Mouse (Mus musculus): Measurements from ENCODE around the gene 1700001P01Rik. TPM values are rescaled to one million over a fixed set of nuclear protein-coding genes. Genes with fewer than 3 reads are reported as not detected.
"Not testable (repeated sequence)": the region's sequence is repeated elsewhere in the genome, so short reads cannot be mapped to it uniquely, and the experiment has no call there.

The 1700001P01Rik gene
- polyA plus RNA-seq, 1 experiment from 2014 or later = 0.50 TPM

GRCm38 (mm10) chr11:97739155-97739554, 36.6 kb downstream of the 1700001P01Rik start:
- H3K36me3 ChIP-seq (ENCODE audit: control insufficient read depth, insufficient read depth, low read length) = no peaks in the 10 kb centered on the region
- H3K4me2 ChIP-seq (ENCODE audit: low read length) = no peak overlapping the region
- ATAC-seq (no peak), DNase-seq (ENCODE audit: low spot score) (no peak)
- no peaks in the 10 kb centered on the region for H3K9me3 ChIP-seq (replicated peaks; ENCODE audit: control insufficient read depth, low read length)
- whole genome bisulfite sequencing = 92% methylated on average over 3 of the region's 3 CpGs
- no peak overlapping the region for H3K27ac ChIP-seq (ENCODE audit: low read depth, low read length)
- peaks cover 15% of the 10 kb centered on the region for H3K4me1 ChIP-seq (ENCODE audit: control insufficient read depth, insufficient read depth, low read length)
- no peak overlapping the region for H3K4me3 ChIP-seq (ENCODE audit: low read depth, low read length)
- no peaks in the 10 kb centered on the region for H3K27me3 ChIP-seq (replicated peaks; ENCODE audit: control insufficient read depth, insufficient read depth, low read length)
- H3K9ac ChIP-seq (ENCODE audit: low read length) = no peak overlapping the region

DNA sequence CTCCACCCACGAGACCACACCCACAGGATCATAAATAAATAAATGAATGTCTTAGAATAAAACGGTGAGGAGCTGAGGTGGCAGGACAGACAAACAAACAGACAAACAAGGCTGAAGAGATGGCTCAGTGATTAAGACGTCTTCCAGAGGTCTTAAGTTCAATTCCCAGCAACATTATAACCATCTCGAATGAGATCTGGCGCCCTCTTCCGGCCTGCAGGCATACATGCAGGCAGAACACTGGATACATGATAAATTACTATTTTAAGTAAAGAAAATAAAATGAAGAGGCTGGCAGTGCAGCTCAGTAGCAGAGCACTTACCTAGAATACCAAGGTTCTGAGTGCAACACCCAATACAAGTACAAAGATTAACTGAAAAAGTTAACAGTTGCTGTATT, 37.0 kb downstream of the 1700001P01Rik start:
- WGBS = 67% methylated on average over 6 of the region's 6 CpGs
- no peaks in the 10 kb centered on the region for H3K9me3 ChIP-seq (replicated peaks; ENCODE audit: control insufficient read depth, low read length)
- H3K4me2 ChIP-seq (ENCODE audit: low read length) = no peak overlapping the region
- H3K27me3 ChIP-seq (replicated peaks; ENCODE audit: control insufficient read depth, insufficient read depth, low read length) = no peaks in the 10 kb centered on the region
- peaks cover 17% of the 10 kb centered on the region for H3K4me1 ChIP-seq (ENCODE audit: control insufficient read depth, insufficient read depth, low read length)
- H3K36me3 ChIP-seq (ENCODE audit: control insufficient read depth, insufficient read depth, low read length) = no peaks in the 10 kb centered on the region
- no peak for DNase-seq (ENCODE audit: low spot score)
- H3K27ac ChIP-seq (ENCODE audit: low read depth, low read length) = no peak overlapping the region
- ATAC-seq = no peak
- H3K9ac ChIP-seq (ENCODE audit: low read length) = no peak overlapping the region
- no peak overlapping the region for H3K4me3 ChIP-seq (ENCODE audit: low read depth, low read length)

- Histone ChIP-seq H3K4me2 (ENCODE audit: low read length) (no peak overlapping the region), H3K9ac (ENCODE audit: low read length) (no peak overlapping the region), H3K27me3 (replicated peaks; ENCODE audit: control insufficient read depth, insufficient read depth, low read length) (no peaks in the 10 kb centered on the region), H3K36me3 (ENCODE audit: control insufficient read depth, insufficient read depth, low read length) (no peaks in the 10 kb centered on the region), H3K4me3 (ENCODE audit: low read depth, low read length) (no peak overlapping the region), H3K27ac (ENCODE audit: low read depth, low read length) (no peak overlapping the region), H3K4me1 (ENCODE audit: control insufficient read depth, insufficient read depth, low read length) (peaks cover 7% of the 10 kb centered on the region), H3K9me3 (replicated peaks; ENCODE audit: control insufficient read depth, low read length) (no peaks in the 10 kb centered on the region)
- DNase-seq (ENCODE audit: low spot score) = no peak
- WGBS = 74% methylated on average over 4 of the region's 4 CpGs
- no peak for ATAC-seq
These were observed 38.1 kb downstream of the 1700001P01Rik start for GRCm38 (mm10) chr11:97737600-97737999.

DNA sequence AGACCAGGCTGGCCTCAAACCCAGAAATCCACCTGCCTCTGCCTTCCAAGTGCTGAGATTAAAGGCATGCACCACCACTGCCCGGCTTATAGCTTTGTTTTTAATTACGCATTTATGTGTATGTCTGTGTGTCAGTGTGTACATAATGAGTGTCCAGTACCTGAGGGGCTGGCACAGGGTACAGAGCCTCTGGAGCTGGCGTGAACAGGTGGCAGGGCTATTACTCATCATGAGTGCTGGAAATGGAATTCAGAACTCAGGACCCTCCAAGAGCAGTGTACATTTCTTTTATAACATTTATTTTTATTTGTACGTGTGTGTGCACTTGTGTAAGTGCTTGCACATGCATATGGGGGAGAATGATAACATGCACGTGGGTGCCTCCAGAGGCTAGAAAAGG, 39.1 kb downstream of the 1700001P01Rik start:
- Histone ChIP-seq H3K27me3 (replicated peaks; ENCODE audit: control insufficient read depth, insufficient read depth, low read length) (no peaks in the 10 kb centered on the region), H3K4me3 (ENCODE audit: low read depth, low read length) (no peak overlapping the region), H3K36me3 (ENCODE audit: control insufficient read depth, insufficient read depth, low read length) (peaks cover 6% of the 10 kb centered on the region), H3K4me1 (ENCODE audit: control insufficient read depth, insufficient read depth, low read length) (peaks cover 2% of the 10 kb centered on the region; the same call in 1 of the 2 replicates), H3K27ac (ENCODE audit: low read depth, low read length) (no peak overlapping the region), H3K4me2 (ENCODE audit: low read length) (no peak overlapping the region), H3K9ac (ENCODE audit: low read length) (no peak overlapping the region), H3K9me3 (replicated peaks; ENCODE audit: control insufficient read depth, low read length) (no peaks in the 10 kb centered on the region)
- WGBS = 87% methylated on average over 5 of the region's 5 CpGs
- DNase-seq (ENCODE audit: low spot score) = no peak
- no peak for ATAC-seq

- not testable (repeated sequence) for H3K4me2 ChIP-seq (ENCODE audit: low read length); H3K9ac ChIP-seq (ENCODE audit: low read length); H3K27ac ChIP-seq (ENCODE audit: low read depth, low read length); ATAC-seq; H3K9me3 ChIP-seq (replicated peaks; ENCODE audit: control insufficient read depth, low read length); H3K27me3 ChIP-seq (replicated peaks; ENCODE audit: control insufficient read depth, insufficient read depth, low read length); H3K4me1 ChIP-seq (ENCODE audit: control insufficient read depth, insufficient read depth, low read length); DNase-seq (ENCODE audit: low spot score); H3K4me3 ChIP-seq (ENCODE audit: low read depth, low read length)
- 93% methylated on average over 5 of the region's 5 CpGs for WGBS
- H3K36me3 ChIP-seq (ENCODE audit: control insufficient read depth, insufficient read depth, low read length) = peaks cover 21% of the 10 kb centered on the region
These were observed 40.9 kb downstream of the 1700001P01Rik start for GRCm38 (mm10) chr11:97734810-97735209.

DNA sequence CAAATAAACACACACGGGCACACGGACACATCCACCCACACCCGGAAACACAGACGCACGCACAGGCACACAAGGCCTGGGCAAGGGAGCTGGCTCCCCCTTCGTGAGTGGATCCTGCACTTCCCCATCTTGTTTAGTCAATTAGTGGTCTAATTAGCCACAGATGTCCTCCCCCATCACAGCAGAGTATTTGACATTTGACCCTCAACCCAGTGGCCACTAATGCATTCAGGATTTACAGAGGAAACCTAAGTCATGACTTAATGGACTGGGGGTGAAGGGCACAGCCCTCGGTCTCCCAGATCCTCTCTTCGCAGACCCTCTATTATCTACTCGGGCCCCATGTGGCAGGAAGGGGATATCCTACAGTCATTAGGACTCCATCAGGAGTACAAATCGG, 42.0 kb downstream of the 1700001P01Rik start:
- H3K4me2 ChIP-seq (ENCODE audit: low read length) = no peak overlapping the region
- ATAC-seq (no peak), DNase-seq (ENCODE audit: low spot score) (no peak)
- no peak overlapping the region for H3K27ac ChIP-seq (ENCODE audit: low read depth, low read length)
- H3K4me3 ChIP-seq (ENCODE audit: low read depth, low read length) = no peak overlapping the region
- WGBS = 37% methylated on average over 10 of the region's 10 CpGs
- H3K36me3 ChIP-seq (ENCODE audit: control insufficient read depth, insufficient read depth, low read length) = peaks cover 32% of the 10 kb centered on the region
- H3K9ac ChIP-seq (ENCODE audit: low read length) = no peak overlapping the region
- no peaks in the 10 kb centered on the region for H3K9me3 ChIP-seq (replicated peaks; ENCODE audit: control insufficient read depth, low read length)
- H3K27me3 ChIP-seq (replicated peaks; ENCODE audit: control insufficient read depth, insufficient read depth, low read length) = no peaks in the 10 kb centered on the region
- H3K4me1 ChIP-seq (ENCODE audit: control insufficient read depth, insufficient read depth, low read length) = peaks cover 2% of the 10 kb centered on the region; the same call in 1 of the 2 replicates

DNA sequence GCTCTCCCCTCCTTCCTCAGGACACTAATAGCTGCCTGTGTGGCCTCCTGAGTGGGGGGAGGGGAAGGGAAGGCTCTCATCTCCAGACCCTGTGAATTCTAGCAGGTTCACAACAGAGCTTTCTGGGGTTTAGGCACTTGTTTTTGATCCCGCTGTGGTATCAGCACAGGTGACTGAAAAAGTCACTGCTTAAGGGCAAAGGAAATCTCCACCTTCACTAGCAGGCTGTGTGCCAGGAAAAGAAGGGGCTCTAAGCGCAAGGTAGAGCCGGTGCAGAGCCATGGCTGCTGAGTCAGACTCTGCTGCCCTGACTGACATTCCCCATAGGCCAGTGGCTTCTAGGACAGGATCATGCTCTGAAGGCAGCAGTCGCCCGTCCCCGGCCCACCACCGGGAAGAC, 47.0 kb downstream of the 1700001P01Rik start:
- H3K27ac ChIP-seq (ENCODE audit: low read depth, low read length) = no peak overlapping the region
- H3K4me3 ChIP-seq (ENCODE audit: low read depth, low read length) = no peak overlapping the region
- peaks cover under 1% of the 10 kb centered on the region; the same call in 1 of the 2 replicates for H3K4me1 ChIP-seq (ENCODE audit: control insufficient read depth, insufficient read depth, low read length)
- H3K4me2 ChIP-seq (ENCODE audit: low read length) = no peak overlapping the region
- no peaks in the 10 kb centered on the region for H3K27me3 ChIP-seq (replicated peaks; ENCODE audit: control insufficient read depth, insufficient read depth, low read length)
- no peak overlapping the region for H3K9ac ChIP-seq (ENCODE audit: low read length)
- H3K36me3 ChIP-seq (ENCODE audit: control insufficient read depth, insufficient read depth, low read length) = peaks cover 77% of the 10 kb centered on the region
- H3K9me3 ChIP-seq (replicated peaks; ENCODE audit: control insufficient read depth, low read length) = no peaks in the 10 kb centered on the region
- no peak for DNase-seq (ENCODE audit: low spot score)
- ATAC-seq = no peak
- WGBS = 88% methylated on average over 7 of the region's 7 CpGs

DNA sequence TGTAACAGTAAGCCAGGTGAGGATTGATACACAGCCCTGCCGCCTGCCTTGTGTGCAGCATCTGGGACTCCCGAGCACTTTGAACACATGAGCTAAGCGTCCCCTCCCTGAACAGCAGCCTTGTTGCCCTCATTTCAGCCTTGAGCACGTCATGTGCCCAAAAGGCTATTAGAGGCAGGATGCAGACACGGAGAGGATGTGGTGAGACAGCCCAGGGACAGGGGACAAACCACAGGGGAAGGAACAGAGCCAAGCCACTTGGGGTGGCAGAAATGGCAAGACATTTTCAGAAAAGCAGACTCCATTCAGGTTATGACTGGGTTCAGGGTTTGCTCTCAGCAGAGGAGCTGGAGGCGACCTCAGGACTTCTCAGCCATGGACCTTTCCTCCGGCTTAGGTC, 47.4 kb downstream of the 1700001P01Rik start:
- no peak overlapping the region for H3K4me3 ChIP-seq (ENCODE audit: low read depth, low read length)
- no peaks in the 10 kb centered on the region for H3K4me1 ChIP-seq (ENCODE audit: control insufficient read depth, insufficient read depth, low read length)
- peaks cover 81% of the 10 kb centered on the region for H3K36me3 ChIP-seq (ENCODE audit: control insufficient read depth, insufficient read depth, low read length)
- no peak for DNase-seq (ENCODE audit: low spot score)
- no peak overlapping the region for H3K9ac ChIP-seq (ENCODE audit: low read length)
- WGBS = 87% methylated on average over 7 of the region's 7 CpGs
- no peak for ATAC-seq
- H3K27me3 ChIP-seq (replicated peaks; ENCODE audit: control insufficient read depth, insufficient read depth, low read length) = no peaks in the 10 kb centered on the region
- H3K27ac ChIP-seq (ENCODE audit: low read depth, low read length) = no peak overlapping the region
- no peaks in the 10 kb centered on the region for H3K9me3 ChIP-seq (replicated peaks; ENCODE audit: control insufficient read depth, low read length)
- no peak overlapping the region for H3K4me2 ChIP-seq (ENCODE audit: low read length)

- no peaks in the 10 kb centered on the region for H3K27me3 ChIP-seq (replicated peaks; ENCODE audit: control insufficient read depth, insufficient read depth, low read length)
- no peak overlapping the region for H3K27ac ChIP-seq (ENCODE audit: low read depth, low read length)
- peaks cover 95% of the 10 kb centered on the region for H3K36me3 ChIP-seq (ENCODE audit: control insufficient read depth, insufficient read depth, low read length)
- 91% methylated on average over 7 of the region's 7 CpGs for WGBS
- no peaks in the 10 kb centered on the region for H3K4me1 ChIP-seq (ENCODE audit: control insufficient read depth, insufficient read depth, low read length)
- no peaks in the 10 kb centered on the region for H3K9me3 ChIP-seq (replicated peaks; ENCODE audit: control insufficient read depth, low read length)
- no peak overlapping the region for H3K4me3 ChIP-seq (ENCODE audit: low read depth, low read length)
- no peak for DNase-seq (ENCODE audit: low spot score)
- no peak overlapping the region for H3K4me2 ChIP-seq (ENCODE audit: low read length)
- ATAC-seq = no peak
- H3K9ac ChIP-seq (ENCODE audit: low read length) = no peak overlapping the region
These were observed 52.0 kb downstream of the 1700001P01Rik start for GRCm38 (mm10) chr11:97723709-97724108.
